In genomic region chr4:149854770-149855169, GRCm38 (mm10) we compare ENCODE assay signal across 8 mouse cellular contexts.
DNase-seq lines count a peak whose midpoint lies in the region; ATAC-seq and TF ChIP-seq lines count a peak whose summit lies in the region.

No protein-coding gene starts in this region.

- no peaks in the 10 kb centered on the region for H3K27me3 ChIP-seq in kidney, postnatal 0 days (ENCODE audit: insufficient read depth, low read length)
- no peaks in the 10 kb centered on the region for H3K27me3 ChIP-seq in embryonic facial prominence, embryonic 14.5 days (replicated peaks; ENCODE audit: control insufficient read depth, insufficient read depth, low read length)
- no peaks in the 10 kb centered on the region for H3K27me3 ChIP-seq in intestine, embryonic 15.5 days (replicated peaks)
- H3K27me3 ChIP-seq in neural tube, embryonic 12.5 days (replicated peaks) = no peaks in the 10 kb centered on the region

- no peak overlapping the region for H3K27ac ChIP-seq in kidney, postnatal 0 days
- H3K27ac ChIP-seq in embryonic facial prominence, embryonic 14.5 days (replicated peaks; ENCODE audit: low read depth, low read length) = peak overlapping the region; percentile 82
- no peak overlapping the region; the same call in 1 of the 2 replicates for H3K27ac ChIP-seq in intestine, embryonic 15.5 days
- H3K27ac ChIP-seq in neural tube, embryonic 12.5 days = peak overlapping the region; percentile 46; the same call in 1 of the 2 replicates

- no peak overlapping the region for H3K9ac ChIP-seq in kidney, postnatal 0 days (ENCODE audit: low read depth, low read length)
- H3K9ac ChIP-seq in embryonic facial prominence, embryonic 14.5 days (ENCODE audit: low read depth, low read length) = no peak overlapping the region; the same call in 1 of the 2 replicates
- H3K9ac ChIP-seq in intestine, embryonic 15.5 days = no peak overlapping the region
- H3K9ac ChIP-seq in neural tube, embryonic 12.5 days = 0 out of 2 replicates have a peak overlapping the region, but pooled peaks have one; percentile 35

- no peak for ATAC-seq in kidney, postnatal 0 days (replicated peaks; ENCODE audit: low FRiP score, low read depth)
- no peak for ATAC-seq in embryonic facial prominence, embryonic 14.5 days (ENCODE audit: low read depth)
- peak; percentile 27; the same call in 1 of the 2 replicates for ATAC-seq in intestine, embryonic 15.5 days
- peak; percentile 26; the same call in 1 of the 2 replicates for ATAC-seq in neural tube, embryonic 12.5 days (ENCODE audit: low FRiP score, low read depth)

- H3K9me3 ChIP-seq in kidney, postnatal 0 days (replicated peaks; ENCODE audit: low read length) = no peaks in the 10 kb centered on the region
- H3K9me3 ChIP-seq in embryonic facial prominence, embryonic 14.5 days (ENCODE audit: control insufficient read depth, low read length) = no peaks in the 10 kb centered on the region
- no peaks in the 10 kb centered on the region for H3K9me3 ChIP-seq in intestine, embryonic 15.5 days
- H3K9me3 ChIP-seq in neural tube, embryonic 12.5 days = no peaks in the 10 kb centered on the region

- DNase-seq in kidney, postnatal 0 days (ENCODE audit: low spot score) = no peak
- DNase-seq in kidney, adult 18-20 months = no peak
- no peak for DNase-seq in embryonic facial prominence, embryonic 14.5 days (ENCODE audit: low spot score)
- no peak for DNase-seq in left cerebral cortex, postnatal 4 days
- DNase-seq in right cerebral cortex, postnatal 10 days (ENCODE audit: low spot score in 2 of 2) = no peak
- DNase-seq in gastrocnemius, adult 8-10 months (ENCODE audit: low spot score in 2 of 2) = no peak

- 0 out of 2 replicates have a peak, but pooled peaks cover 3% of the 10 kb centered on the region for H3K4me1 ChIP-seq in kidney, postnatal 0 days (replicated peaks; ENCODE audit: insufficient read depth, low read length)
- peaks cover 20% of the 10 kb centered on the region for H3K4me1 ChIP-seq in embryonic facial prominence, embryonic 14.5 days (ENCODE audit: control insufficient read depth, insufficient read depth, low read length)
- peaks cover 16% of the 10 kb centered on the region for H3K4me1 ChIP-seq in intestine, embryonic 15.5 days (replicated peaks)
- H3K4me1 ChIP-seq in neural tube, embryonic 12.5 days = peaks cover 12% of the 10 kb centered on the region

- no peaks in the 10 kb centered on the region for H3K36me3 ChIP-seq in kidney, postnatal 0 days (ENCODE audit: insufficient read depth, low read length)
- no peaks in the 10 kb centered on the region for H3K36me3 ChIP-seq in embryonic facial prominence, embryonic 14.5 days (ENCODE audit: control insufficient read depth, insufficient read depth, low read length)
- no peaks in the 10 kb centered on the region for H3K36me3 ChIP-seq in intestine, embryonic 15.5 days
- no peaks in the 10 kb centered on the region for H3K36me3 ChIP-seq in neural tube, embryonic 12.5 days

- no peak for TF ChIP-seq CTCF in kidney, postnatal 0 days (IDR thresholded peaks at IDR 0.05; ENCODE audit: low read depth)

- WGBS in kidney, postnatal 0 days = 61% methylated on average over 9 of the region's 9 CpGs
- 48% methylated on average over 9 of the region's 9 CpGs for WGBS in embryonic facial prominence, embryonic 14.5 days
- WGBS in intestine, embryonic 15.5 days = 53% methylated on average over 9 of the region's 9 CpGs
- WGBS in neural tube, embryonic 12.5 days = 63% methylated on average over 9 of the region's 9 CpGs

- no peak overlapping the region for H3K4me3 ChIP-seq in kidney, postnatal 0 days (replicated peaks; ENCODE audit: low read depth, low read length)
- H3K4me3 ChIP-seq in embryonic facial prominence, embryonic 14.5 days (ENCODE audit: low read depth, low read length) = peak overlapping the region; percentile 15; the same call in 1 of the 2 replicates
- peak overlapping the region; percentile 14; the same call in 1 of the 2 replicates for H3K4me3 ChIP-seq in intestine, embryonic 15.5 days (replicated peaks)
- peak overlapping the region; percentile 28 for H3K4me3 ChIP-seq in neural tube, embryonic 12.5 days

- peak overlapping the region; percentile 42 for H3K4me2 ChIP-seq in kidney, postnatal 0 days (ENCODE audit: low read length)
- peak overlapping the region; percentile 55 for H3K4me2 ChIP-seq in embryonic facial prominence, embryonic 14.5 days (ENCODE audit: low read depth, low read length)
- peak overlapping the region; percentile 64 for H3K4me2 ChIP-seq in intestine, embryonic 15.5 days (replicated peaks)
- peak overlapping the region; percentile 66 for H3K4me2 ChIP-seq in neural tube, embryonic 12.5 days (replicated peaks)

- intact Hi-C loops in left cerebral cortex, postnatal 4 days (cut with DNase I) = loop anchor here (10.0 kb wide), 1 partner anchor 100 kb away; the partner anchor contains the start of gene Spsb1

Comparison
In these comparisons a context has a peak if more than half of its experiments do, and no peak if none do; other contexts are left out.
1. ATAC-seq: peak in intestine, embryonic 15.5 days (single experiment) and neural tube, embryonic 12.5 days (single experiment); none in kidney, postnatal 0 days (single experiment) and embryonic facial prominence, embryonic 14.5 days (single experiment).
2. H3K27ac ChIP-seq: peak in embryonic facial prominence, embryonic 14.5 days (single experiment) and neural tube, embryonic 12.5 days (single experiment); none in kidney, postnatal 0 days (single experiment) and intestine, embryonic 15.5 days (single experiment).
3. Peak in every context shown above with its lines, with median percentiles within 50 percentile points of each other: H3K4me2 ChIP-seq.